Mouse (Mus musculus) erythroblast, embryonic 14.5 days (primary cell): ENCODE data around the gene Sf3b6. TPM values are rescaled to one million over a fixed set of nuclear protein-coding genes. Genes with fewer than 3 reads are reported as not detected.

Experiments used
- H3K27me3 ChIP-seq: 2 replicates; pipeline ENCODE4 v1.6.1; 2012; ENCODE audit warnings: inconsistent platforms; ENCODE audit not compliant: control insufficient read depth
- H3K36me3 ChIP-seq: 2 replicates; pipeline ENCODE4 v1.6.1; 2012; ENCODE audit warnings: mild to moderate bottlenecking, inconsistent platforms; ENCODE audit not compliant: control insufficient read depth
- H3K4me1 ChIP-seq: 2 replicates; pipeline ENCODE4 v1.6.1; 2012; ENCODE audit warnings: inconsistent platforms; ENCODE audit not compliant: control insufficient read depth
- H3K4me3 ChIP-seq: replicated peaks from 2 replicates; pipeline ENCODE3; 2012; ENCODE audit warnings: moderate library complexity, mild to moderate bottlenecking, inconsistent platforms
- H3K9me3 ChIP-seq: 2 replicates; pipeline ENCODE4 v1.6.1; 2012; ENCODE audit warnings: low read length, inconsistent platforms, mixed read lengths; ENCODE audit not compliant: control insufficient read depth
- GATA1 ChIP-seq: IDR thresholded peaks from 2 replicates; pipeline ENCODE4 v1.6.1; 2012; ENCODE audit warnings: low read length, inconsistent platforms, mixed read lengths
- TAL1 ChIP-seq: IDR thresholded peaks from 3 replicates; pipeline ENCODE4 v1.6.1; 2012; ENCODE audit warnings: low read length, inconsistent platforms, mixed read lengths
- polyA plus RNA-seq: library from polyadenylated mRNA; stranded (reverse); fragments of >175 nt; gene quantifications from 2 replicates; pipeline ENCODE4 v1.2.3, GENCODE M21; 2012

The Sf3b6 gene
- polyA plus RNA-seq, 1 experiment, result 0.51 TPM

GRCm38 (mm10) chr12:4875623-4876022 is 58.3 kb downstream of the Sf3b6 start:
- H3K9me3 ChIP-seq, result no peaks in the 10 kb centered on the region
- TF ChIP-seq GATA1, result no peak
- TF ChIP-seq TAL1, result no peak
- H3K4me3 ChIP-seq, result no peak overlapping the region
- H3K4me1 ChIP-seq, result peaks cover 52% of the 10 kb centered on the region
- H3K36me3 ChIP-seq, result peaks cover 69% of the 10 kb centered on the region
- no peaks in the 10 kb centered on the region for H3K27me3 ChIP-seq

Other genes with a start within 250 kb of the Sf3b6 start
- gene Itsn2, start 224.9 kb upstream of the Sf3b6 start, polyA plus RNA-seq, result 0.70 and 0.84 TPM in 2 replicates
- gene Gm3625, start 224.6 kb upstream of the Sf3b6 start, polyA plus RNA-seq, result not detected in 2 replicates
- gene Fam228a, start 79.1 kb upstream of the Sf3b6 start, polyA plus RNA-seq, result not detected in 2 replicates
- not detected in 2 replicates for gene Pfn4, start 48.5 kb upstream of the Sf3b6 start, polyA plus RNA-seq
- 0.01 and 0.02 TPM in 2 replicates for gene Fam228b, start 48.3 kb upstream of the Sf3b6 start, polyA plus RNA-seq
- gene Fkbp1b, start 24.0 kb downstream of the Sf3b6 start, polyA plus RNA-seq, result 0.04 TPM in 1 of 2 replicates, not detected in the other
- gene Wdcp, start 25.8 kb downstream of the Sf3b6 start, polyA plus RNA-seq, result 0.05 and 0.17 TPM in 2 replicates
- gene Mfsd2b, start 56.8 kb downstream of the Sf3b6 start, polyA plus RNA-seq, result 22.7 and 26.3 TPM in 2 replicates
- 0.87 and 1.5 TPM in 2 replicates for gene Ubxn2a, start 90.2 kb downstream of the Sf3b6 start, polyA plus RNA-seq
- 0.40 and 0.65 TPM in 2 replicates for gene Atad2b, start 99.8 kb downstream of the Sf3b6 start, polyA plus RNA-seq